Mouse (Mus musculus): ENCODE data around the gene Gm49425.

DNA sequence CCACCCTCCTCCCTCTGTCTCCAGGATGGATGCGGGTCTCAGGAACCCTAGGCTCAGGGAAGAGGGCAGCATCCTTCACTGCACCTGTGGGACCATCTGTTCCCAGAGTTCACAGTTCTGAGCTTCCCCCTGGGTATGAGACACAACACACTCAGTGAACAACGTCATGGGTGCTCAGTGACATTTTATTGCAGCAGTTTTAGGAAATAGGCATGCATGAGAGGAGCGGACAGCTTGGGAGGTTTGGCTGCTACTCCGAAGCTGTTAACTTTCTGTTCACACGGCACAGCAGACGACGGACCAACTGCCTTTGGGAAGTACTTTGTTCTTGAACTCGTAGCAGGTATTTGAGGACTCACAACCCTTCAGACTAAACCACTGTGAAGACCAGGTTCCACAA is 35.1 kb upstream of the Gm49425 start:
- TF ChIP-seq EP300 (IDR thresholded peaks at IDR 0.05; ENCODE audit: low read depth), result no peak
- TF ChIP-seq CTCF (IDR thresholded peaks at IDR 0.05; ENCODE audit: low read depth), result no peak
